Comparison of ENCODE assay signal across 7 mouse cellular contexts in the genomic region with DNA sequence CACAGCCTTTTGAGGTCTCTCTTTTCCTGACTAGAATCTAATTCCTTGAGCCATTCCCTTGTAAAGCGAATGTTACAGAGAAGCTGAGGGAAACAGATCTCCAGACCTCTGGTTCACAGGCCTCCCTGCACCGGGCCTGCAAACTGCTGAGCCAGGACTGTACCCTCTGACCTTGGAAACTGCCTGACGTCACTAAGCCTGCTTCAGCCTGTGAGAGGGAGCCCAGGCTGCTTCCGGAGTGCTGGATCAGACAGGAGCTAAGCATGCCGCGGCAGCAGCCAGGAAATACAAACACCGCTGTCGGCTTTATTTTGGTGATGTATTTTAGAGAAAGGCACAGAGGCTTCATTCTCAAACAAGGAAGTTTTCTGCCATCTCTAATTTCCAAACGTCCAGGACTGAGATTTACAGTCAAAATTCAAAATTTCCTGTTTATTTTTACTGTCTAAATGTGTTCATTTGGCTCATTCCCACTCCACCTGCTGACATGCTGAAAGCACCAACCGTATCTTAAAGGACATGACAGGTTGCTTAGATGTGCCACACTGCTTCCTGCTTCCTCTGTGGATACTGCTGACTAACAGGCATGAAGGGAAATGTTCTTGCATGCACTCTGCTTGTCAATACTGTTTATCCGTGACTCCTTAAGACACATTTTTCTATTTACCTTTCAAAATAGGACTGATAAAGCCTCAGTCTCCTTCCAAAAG. TPM values are rescaled to one million over a fixed set of nuclear protein-coding genes. Genes with fewer than 3 reads are reported as not detected.
DNase-seq lines count a peak whose midpoint lies in the region; ATAC-seq and TF ChIP-seq lines count a peak whose summit lies in the region.

No protein-coding gene starts in this region.

- no peaks in the 10 kb centered on the region for H3K9me3 ChIP-seq in hindbrain, embryonic 14.5 days (ENCODE audit: control insufficient read depth, low read length)

- no peak for TF ChIP-seq CTCF in liver, adult 2 months (IDR thresholded peaks at IDR 0.05; ENCODE audit: low read depth, low read length)

- DNase-seq in Muller cell, postnatal 12 days (ENCODE audit: inconsistent ontology term): peak; percentile 58
- DNase-seq in cerebellum, adult 9-10 months: peak; percentile 75
- peak; percentile 88 for DNase-seq in gastrocnemius, adult 18-20 months (ENCODE audit: low spot score)
- DNase-seq in hindbrain, embryonic 14.5 days (ENCODE audit: low spot score): peak; percentile 41
- peak; percentile 89 for DNase-seq in liver, adult 2 months (ENCODE audit: extremely low read depth, low read depth, low spot score)
- peak; percentile 83 for DNase-seq in naive thymus-derived CD4-positive, alpha-beta T cell, adult 2 months (ENCODE audit: low read depth)
- DNase-seq in thymus, postnatal 25 days: peak; percentile 78

- no peak overlapping the region for H3K4me3 ChIP-seq in hindbrain, embryonic 14.5 days (replicated peaks; ENCODE audit: low read length)
- H3K4me3 ChIP-seq in liver, adult 2 months (ENCODE audit: insufficient read depth, low read depth, low read length): no peak overlapping the region

- ATAC-seq in hindbrain, embryonic 14.5 days (ENCODE audit: low FRiP score): no peak

- no peak for TF ChIP-seq POLR2A in liver, adult 2 months (IDR thresholded peaks at IDR 0.05; ENCODE audit: extremely low read depth, insufficient read depth, low read length)

- no peaks in the 10 kb centered on the region; the same call in 1 of the 2 replicates for H3K4me1 ChIP-seq in hindbrain, embryonic 14.5 days (replicated peaks; ENCODE audit: control insufficient read depth, insufficient read depth, low read length)
- peaks cover 13% of the 10 kb centered on the region for H3K4me1 ChIP-seq in liver, adult 2 months (ENCODE audit: control insufficient read depth, insufficient read depth, low read length)

- H3K4me2 ChIP-seq in hindbrain, embryonic 14.5 days (replicated peaks): no peak overlapping the region

- peaks cover 42% of the 10 kb centered on the region for H3K79me2 ChIP-seq in liver, adult 2 months (ENCODE audit: control insufficient read depth, insufficient read depth, low read length)

- H3K36me3 ChIP-seq in hindbrain, embryonic 14.5 days (replicated peaks; ENCODE audit: control insufficient read depth, insufficient read depth): 0 out of 2 replicates have a peak, but pooled peaks cover 2% of the 10 kb centered on the region
- no peaks in the 10 kb centered on the region for H3K36me3 ChIP-seq in liver, adult 2 months (ENCODE audit: control insufficient read depth, insufficient read depth, low read length)

- H3K27me3 ChIP-seq in hindbrain, embryonic 14.5 days (ENCODE audit: control insufficient read depth, insufficient read depth, low read length): no peaks in the 10 kb centered on the region
- no peaks in the 10 kb centered on the region for H3K27me3 ChIP-seq in liver, adult 2 months (ENCODE audit: control insufficient read depth, insufficient read depth, low read length)

- H3K27ac ChIP-seq in hindbrain, embryonic 14.5 days: peak overlapping the region; percentile 15
- peak overlapping the region; percentile 86 for H3K27ac ChIP-seq in liver, adult 2 months (replicated peaks; ENCODE audit: insufficient read depth, low read depth, low read length)

- 52% methylated on average over 11 of the region's 11 CpGs for WGBS in hindbrain, embryonic 14.5 days
- 7% methylated on average over 11 of the region's 11 CpGs for WGBS in liver, adult 2 months

- H3K9ac ChIP-seq in hindbrain, embryonic 14.5 days: no peak overlapping the region
- peak overlapping the region; percentile 55 for H3K9ac ChIP-seq in liver, adult 2 months (ENCODE audit: low read depth, low read length)

RNA-seq across cellular contexts. Expression of a gene that starts 46.9 kb away (rescaled TPM):
- 10 to 100 TPM; 35.0 to 35.9 TPM for total RNA-seq in gastrocnemius, adult 18-20 months (2021)
- polyA plus RNA-seq in hindbrain, embryonic 14.5 days (2014; fragmentation: Nextera tagmentation; extraction: Ambion mirVana): 46.9 and 52.2 TPM in 2 replicates
- total RNA-seq in liver, adult 2 months (2014; rRNA removed): 12.4 and 13.6 TPM in 2 replicates
- 2.9 and 3.6 TPM in 2 replicates for polyA plus RNA-seq in liver, adult 2 months (2012; rRNA removed)
